Mouse (Mus musculus) intestine, embryonic 16.5 days (tissue): ENCODE measurements around the gene Rps16. TPM values are rescaled to one million over a fixed set of nuclear protein-coding genes. Genes with fewer than 3 reads are reported as not detected.
A peak's percentile ranks its signal among the peaks of the same experiment; 100 is the strongest.

ENCODE experiments used
- ATAC-seq: fragments of 200-750 bp; cut with Nextera tagmentation; 2 replicates; pipeline ENCODE4 v1.8.0; 2017; ENCODE audit warnings: moderate TSS enrichment, moderate library complexity
- H3K27ac ChIP-seq: fragments of 300-500 bp; sonication (generic); 2 replicates; pipeline ENCODE4 v1.5.1; 2014; ENCODE audit warnings: mild to moderate bottlenecking, low read length
- H3K27me3 ChIP-seq: fragments of 300-500 bp; sonication (generic); replicated peaks from 2 replicates; pipeline ENCODE4 v1.6.1; 2014; ENCODE audit warnings: low read length, control low read depth, mixed read lengths; ENCODE audit not compliant: control insufficient read depth, insufficient read depth
- H3K36me3 ChIP-seq: fragments of 300-500 bp; sonication (generic); 2 replicates; pipeline ENCODE4 v1.6.1; 2014; ENCODE audit warnings: low read length, control low read depth; ENCODE audit not compliant: control insufficient read depth, insufficient read depth
- H3K4me1 ChIP-seq: fragments of 300-500 bp; sonication (generic); 2 replicates; pipeline ENCODE4 v1.6.1; 2014; ENCODE audit warnings: low read length, control low read depth, mixed read lengths; ENCODE audit not compliant: control insufficient read depth, insufficient read depth
- H3K4me2 ChIP-seq: fragments of 300-500 bp; sonication (generic); 2 replicates; pipeline ENCODE4 v1.6.1; 2014; ENCODE audit warnings: low read depth, low read length, control low read depth
- H3K4me3 ChIP-seq: fragments of 300-500 bp; sonication (generic); 2 replicates; pipeline ENCODE4 v1.5.1; 2014; ENCODE audit warnings: mild to moderate bottlenecking, low read length
- H3K9ac ChIP-seq: fragments of 300-500 bp; sonication (generic); 2 replicates; pipeline ENCODE4 v1.6.1; 2014; ENCODE audit warnings: low read depth, low read length
- H3K9me3 ChIP-seq: fragments of 300-500 bp; sonication (generic); 2 replicates; pipeline ENCODE4 v1.6.1; 2016; ENCODE audit warnings: low read length, control low read depth; ENCODE audit not compliant: control insufficient read depth
- WGBS: fragments of 180-500 bp; shearing (Covaris S2); extraction: QIAGEN DNeasy Blood & Tissue Kit; methylation state at CpG from one replicate; pipeline ENCODE4 v1.1.7; 2014; 5-methylcytosine and 5-hydroxymethylcytosine counted together
- polyA plus RNA-seq: library from polyadenylated mRNA; unstranded; fragments of >200 nt; fragmentation: Nextera tagmentation; extraction: Ambion mirVana; gene quantifications from 2 replicates; pipeline ENCODE4 v1.2.1, GENCODE M21; 2015

Gene Rps16
- polyA plus RNA-seq, 1 experiment from 2014 or later: 1,010 TPM

DNA sequence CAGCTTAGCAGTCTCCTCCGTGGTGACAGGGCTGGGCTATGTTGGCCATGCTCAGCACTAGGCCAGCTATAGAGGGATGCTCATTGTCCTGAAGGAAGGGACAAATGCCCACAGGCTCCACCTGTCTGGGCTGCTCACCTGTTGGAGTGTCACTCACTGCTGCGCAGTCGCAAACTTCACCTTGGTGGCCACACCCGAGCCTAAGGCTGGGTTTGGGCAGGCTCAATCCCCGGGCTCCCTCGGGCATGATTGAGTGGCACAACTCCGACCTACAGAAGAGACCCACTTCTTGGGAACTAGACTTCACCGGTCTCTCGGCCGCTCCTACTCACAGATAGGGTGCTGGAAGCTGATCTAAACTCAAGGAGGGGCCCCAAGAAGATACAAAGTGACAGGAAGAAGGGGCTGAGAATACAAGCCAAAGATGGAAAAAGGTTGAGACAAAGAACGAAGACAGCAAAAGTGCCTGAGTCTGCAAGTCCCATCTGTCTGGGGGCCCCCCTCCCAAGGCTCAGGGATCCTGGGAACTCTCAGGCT is 20.6 kb downstream of the Rps16 start:
- no peak for ATAC-seq
- Histone ChIP-seq H3K4me2 (peak overlapping the region; percentile 88), H3K4me1 (peaks cover 28% of the 10 kb centered on the region), H3K36me3 (peaks cover 7% of the 10 kb centered on the region), H3K9ac (peak overlapping the region; percentile 95), H3K4me3 (peak overlapping the region; percentile 83), H3K27ac (peak overlapping the region; percentile 95), H3K9me3 (no peaks in the 10 kb centered on the region), H3K27me3 (no peaks in the 10 kb centered on the region)
- WGBS: 2% methylated on average over 11 of the region's 11 CpGs

DNA sequence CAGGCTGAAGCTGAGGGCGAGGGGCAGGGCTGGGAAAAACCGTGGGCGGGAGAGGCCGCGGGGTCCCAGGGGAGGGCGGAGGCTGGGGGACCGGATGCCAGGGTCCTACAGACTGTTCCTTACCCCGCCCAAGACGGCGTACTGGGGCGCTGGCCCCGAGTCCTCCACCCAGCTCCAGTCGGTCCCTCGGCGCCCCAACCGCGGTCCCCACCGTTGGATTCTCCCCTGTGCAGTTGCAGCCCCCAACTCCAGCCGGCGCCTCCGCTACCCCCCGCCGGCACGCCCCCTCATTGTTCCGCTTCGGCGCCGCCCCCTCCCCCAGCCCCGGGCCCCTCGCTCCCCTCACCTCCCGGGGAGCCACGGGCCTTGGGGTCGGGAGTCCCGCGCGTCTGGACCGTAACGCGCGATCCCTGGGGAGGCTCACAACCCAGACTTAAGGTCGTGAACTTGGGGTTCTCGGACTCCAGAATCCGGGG is 21.1 kb downstream of the Rps16 start:
- Histone ChIP-seq H3K4me1 (peaks cover 28% of the 10 kb centered on the region), H3K27me3 (no peaks in the 10 kb centered on the region), H3K27ac (peak overlapping the region; percentile 95), H3K9ac (peak overlapping the region; percentile 95), H3K36me3 (peaks cover 7% of the 10 kb centered on the region), H3K4me2 (peak overlapping the region; percentile 88), H3K4me3 (peak overlapping the region; percentile 83), H3K9me3 (no peaks in the 10 kb centered on the region)
- WGBS: 0% methylated on average over 39 of the region's 43 CpGs
- no peak for ATAC-seq

DNA sequence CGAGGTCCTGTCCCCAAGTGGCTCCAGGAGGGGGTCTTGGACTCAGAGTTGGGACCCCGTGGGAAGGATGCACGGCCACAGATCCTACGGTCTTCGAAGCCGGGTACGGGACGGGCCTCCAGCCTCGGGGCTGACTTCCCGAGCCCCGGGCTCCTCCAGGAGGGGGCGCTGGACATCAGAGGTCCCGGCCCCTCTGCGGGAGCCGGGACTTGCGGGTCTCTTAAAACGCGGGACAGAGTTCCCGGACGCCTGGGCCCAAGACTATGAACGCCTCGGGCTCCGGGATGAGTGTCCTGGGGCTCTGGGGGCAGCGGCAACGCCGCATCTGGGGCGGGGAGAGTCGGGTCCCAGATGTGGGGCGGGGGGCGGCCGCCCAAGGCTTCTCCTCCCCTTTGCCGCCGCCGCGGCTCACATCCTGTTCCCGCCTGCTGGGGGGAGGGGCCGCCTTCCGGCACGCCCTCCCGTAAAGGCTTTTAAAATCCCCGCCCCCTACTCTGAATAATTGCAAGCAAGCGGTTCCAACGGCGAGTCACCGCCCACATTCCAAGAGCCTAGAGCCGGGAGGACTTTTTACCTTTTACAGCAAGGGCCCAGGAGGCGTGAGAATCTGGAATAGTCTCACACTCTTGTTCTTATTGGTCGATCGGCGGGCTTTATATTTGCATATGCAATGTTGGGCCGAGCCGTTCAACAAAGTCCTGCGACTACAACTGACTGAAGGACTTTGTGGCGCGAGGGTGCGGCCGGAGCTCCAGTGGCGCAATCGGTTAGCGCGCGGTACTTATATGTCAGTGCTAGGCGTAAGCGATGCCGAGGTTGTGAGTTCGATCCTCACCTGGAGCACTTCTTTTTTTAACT is 22.0 kb downstream of the Rps16 start, which contains the start of gene Plekhg2:
TSS of gene Plekhg2 (minus strand) at position 349 of the 858 bp plus-strand sequence.
- Histone ChIP-seq H3K27ac (peak within 1 kb of the TSS; percentile 95), H3K4me3 (peak within 1 kb of the TSS; percentile 83), H3K9me3 (no peaks in the 10 kb centered on the region), H3K27me3 (no peaks in the 10 kb centered on the region), H3K9ac (peak within 1 kb of the TSS; percentile 95), H3K4me2 (peak within 1 kb of the TSS; percentile 88), H3K4me1 (peaks cover 30% of the 10 kb centered on the region), H3K36me3 (peaks cover 5% of the 10 kb centered on the region)
- peak; percentile 83 for ATAC-seq
- under 1% methylated on average over 66 of the region's 66 CpGs for WGBS

DNA sequence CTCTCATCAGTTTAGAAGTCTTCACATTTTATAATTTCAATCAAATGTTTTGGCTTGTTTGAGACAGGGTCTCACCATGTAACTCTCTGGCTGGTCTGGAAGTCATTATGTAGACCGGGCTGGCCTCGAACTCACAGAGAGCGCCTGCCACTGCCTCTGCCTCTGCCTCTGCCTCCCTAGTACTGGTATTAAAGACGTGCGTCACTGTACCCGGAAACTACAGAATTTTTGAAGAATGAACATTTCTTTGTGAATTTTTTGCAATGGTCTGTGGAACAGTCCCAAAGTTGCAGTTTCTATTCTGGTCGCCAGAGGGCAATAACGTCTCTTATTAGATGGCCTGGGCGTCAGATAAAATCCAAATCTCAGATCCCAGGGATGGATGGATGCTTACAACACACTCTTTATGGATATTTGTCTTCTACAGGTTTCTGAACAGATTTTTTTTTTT is 22.7 kb downstream of the Rps16 start:
- H3K9me3 ChIP-seq: no peaks in the 10 kb centered on the region
- under 1% methylated on average over 9 of the region's 9 CpGs for WGBS
- H3K9ac ChIP-seq: peak overlapping the region; percentile 60
- H3K4me2 ChIP-seq: peak overlapping the region; percentile 51
- H3K27me3 ChIP-seq: no peaks in the 10 kb centered on the region
- peaks cover 34% of the 10 kb centered on the region for H3K4me1 ChIP-seq
- H3K27ac ChIP-seq: peak overlapping the region; percentile 87
- peak; percentile 0 for ATAC-seq
- H3K36me3 ChIP-seq: no peaks in the 10 kb centered on the region
- peak overlapping the region; percentile 83 for H3K4me3 ChIP-seq

DNA sequence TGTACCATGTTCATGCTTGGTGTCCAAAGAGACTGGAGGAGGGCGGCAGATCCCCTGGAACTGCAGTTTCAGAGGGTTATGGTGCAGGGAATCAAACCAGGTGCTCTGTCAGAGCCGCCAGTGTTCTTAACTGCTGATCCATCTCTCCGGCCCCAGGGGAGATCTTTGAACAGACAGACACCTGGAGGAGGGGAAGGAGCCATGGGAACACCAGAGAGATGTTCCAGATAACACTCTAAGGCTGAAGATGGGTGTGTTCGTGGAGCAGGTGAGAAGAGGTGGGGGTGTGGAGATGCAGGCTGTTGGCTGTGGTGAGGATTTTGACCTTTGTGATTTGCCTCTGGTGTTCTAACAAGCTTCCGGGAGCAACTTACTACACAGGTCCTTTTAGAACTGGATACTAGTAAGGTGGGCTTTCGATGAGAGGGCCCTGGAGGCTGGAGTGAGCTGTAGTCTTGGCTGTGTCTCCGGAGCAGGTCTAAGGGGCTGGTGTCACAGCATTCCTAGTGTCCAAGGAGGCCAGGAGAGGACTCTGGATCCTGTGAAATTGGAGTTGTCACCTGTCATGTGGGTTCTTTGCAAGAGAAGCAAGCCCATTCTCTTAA is 23.5 kb downstream of the Rps16 start:
- WGBS: 65% methylated on average over 7 of the region's 7 CpGs
- Histone ChIP-seq H3K4me2 (no peak overlapping the region; the same call in 1 of the 2 replicates), H3K4me1 (peaks cover 35% of the 10 kb centered on the region), H3K4me3 (no peak overlapping the region), H3K9ac (peak overlapping the region; percentile 49), H3K36me3 (no peaks in the 10 kb centered on the region), H3K9me3 (no peaks in the 10 kb centered on the region), H3K27me3 (no peaks in the 10 kb centered on the region), H3K27ac (peak overlapping the region; percentile 97)
- ATAC-seq: no peak

DNA sequence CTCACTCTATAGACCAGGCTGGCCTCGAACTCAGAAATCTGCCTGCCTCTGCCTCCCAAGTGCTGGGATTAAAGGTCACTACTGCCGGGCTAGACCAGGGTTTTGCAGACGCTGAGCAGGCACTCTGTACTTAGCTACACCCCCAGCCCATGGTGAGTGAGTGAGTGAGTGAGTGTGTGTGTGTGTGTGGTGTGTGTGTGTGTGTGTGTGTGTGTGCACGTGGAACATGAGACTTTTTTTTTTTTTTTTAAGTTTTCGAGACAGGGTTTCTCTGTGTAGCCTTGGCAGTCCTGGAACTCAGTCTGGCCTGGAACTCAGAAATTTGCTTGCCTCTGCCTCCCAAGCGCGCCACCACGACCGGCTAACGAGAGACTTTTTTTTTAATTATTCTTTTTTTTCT is 24.2 kb downstream of the Rps16 start:
- Histone ChIP-seq H3K4me3 (peak overlapping the region; percentile 84; the same call in 1 of the 2 replicates), H3K27me3 (no peaks in the 10 kb centered on the region), H3K4me1 (peaks cover 36% of the 10 kb centered on the region), H3K27ac (peak overlapping the region; percentile 97), H3K9ac (peak overlapping the region; percentile 74), H3K4me2 (peak overlapping the region; percentile 62), H3K9me3 (no peaks in the 10 kb centered on the region), H3K36me3 (no peaks in the 10 kb centered on the region)
- no peak for ATAC-seq
- 62% methylated on average over 10 of the region's 10 CpGs for WGBS

DNA sequence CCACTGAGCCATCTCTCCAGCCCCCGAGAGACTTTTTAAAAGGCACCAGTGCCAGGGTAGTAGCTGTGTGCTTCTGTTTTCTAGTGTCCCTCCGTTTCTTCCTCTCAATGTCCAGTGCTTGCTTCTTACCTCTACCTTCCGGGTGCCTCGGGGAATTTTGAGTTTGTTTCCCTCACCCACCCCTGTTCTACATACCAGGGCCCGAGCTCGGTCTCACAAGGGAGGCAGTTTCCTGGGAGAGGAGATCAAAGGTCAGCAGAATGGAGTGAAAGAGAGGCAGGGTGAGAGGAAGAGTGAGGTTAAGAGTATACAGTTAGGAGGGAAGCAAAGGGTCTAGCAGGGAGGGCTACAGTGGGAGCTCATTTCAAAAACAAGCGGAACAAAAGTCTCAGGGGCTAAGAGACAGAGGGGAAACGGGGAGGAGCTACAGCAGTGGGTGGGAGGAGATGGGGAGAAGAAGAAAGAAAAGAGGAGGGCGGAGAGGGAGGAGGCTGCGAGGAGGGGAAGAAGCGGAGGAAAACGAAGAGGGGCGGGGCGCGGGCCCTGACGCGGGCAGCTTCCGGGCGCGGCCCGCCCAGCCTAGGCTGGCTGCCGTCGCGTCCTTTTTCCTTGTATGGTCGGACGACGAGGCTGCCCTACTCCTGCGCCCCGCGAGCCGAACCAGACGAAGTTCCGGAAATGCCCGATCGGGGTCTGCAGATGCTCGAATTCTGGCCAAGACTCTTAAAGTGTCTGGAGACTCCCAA is 24.9 kb downstream of the Rps16 start:
- Histone ChIP-seq H3K9ac (peak overlapping the region; percentile 74), H3K4me2 (peak overlapping the region; percentile 62), H3K4me3 (peak overlapping the region; percentile 84), H3K27me3 (no peaks in the 10 kb centered on the region), H3K4me1 (peaks cover 33% of the 10 kb centered on the region), H3K9me3 (no peaks in the 10 kb centered on the region), H3K27ac (peak overlapping the region; percentile 97), H3K36me3 (no peaks in the 10 kb centered on the region)
- peak; percentile 45 for ATAC-seq
- 1% methylated on average over 30 of the region's 36 CpGs for WGBS

DNA sequence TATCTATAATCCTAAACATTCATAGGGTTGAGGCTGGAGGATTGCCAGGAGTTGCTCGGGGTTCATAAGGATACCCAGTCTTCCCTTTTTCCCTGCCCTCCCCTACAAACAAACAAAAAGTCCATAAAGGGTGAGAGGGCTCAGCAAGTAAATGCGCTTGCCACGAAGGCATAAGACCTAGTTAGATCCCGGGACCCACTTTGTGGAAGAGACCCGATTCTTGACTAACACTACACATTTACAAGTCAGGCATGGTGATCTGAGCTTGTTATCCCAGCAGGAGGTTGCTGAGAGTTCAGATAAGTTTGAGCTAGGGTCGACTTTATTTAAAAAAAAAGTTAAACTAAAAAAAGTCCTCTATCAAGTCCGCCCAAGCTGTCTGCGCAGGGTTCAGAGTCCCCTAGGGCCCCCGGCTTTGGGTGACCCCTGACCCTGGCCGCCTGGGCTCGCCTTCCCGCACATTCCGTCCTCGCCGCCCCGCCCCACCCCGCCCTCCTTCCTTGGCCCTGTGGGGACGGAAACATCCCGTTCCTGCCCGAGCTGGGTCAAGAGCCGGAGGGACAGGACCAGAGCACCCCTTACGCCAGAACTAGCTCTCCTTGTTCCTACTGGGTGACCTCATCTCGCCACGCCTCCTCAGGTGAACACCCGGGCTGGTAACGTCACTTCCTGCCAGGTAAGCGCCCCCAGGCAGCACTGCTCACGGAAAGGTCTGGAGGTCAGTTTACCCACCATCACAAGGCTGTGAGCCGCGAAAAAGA is 25.7 kb downstream of the Rps16 start:
- 3% methylated on average over 30 of the region's 30 CpGs for WGBS
- Histone ChIP-seq H3K9ac (peak overlapping the region; percentile 60), H3K9me3 (no peaks in the 10 kb centered on the region), H3K36me3 (no peaks in the 10 kb centered on the region), H3K4me1 (peaks cover 32% of the 10 kb centered on the region), H3K4me3 (peak overlapping the region; percentile 84), H3K27ac (peak overlapping the region; percentile 97), H3K4me2 (peak overlapping the region; percentile 62), H3K27me3 (no peaks in the 10 kb centered on the region)
- peak; percentile 25 for ATAC-seq
